Mouse (Mus musculus) liver, embryonic 15.5 days (tissue): ENCODE results near the gene Ap5z1. TPM values are rescaled to one million over a fixed set of nuclear protein-coding genes. Genes with fewer than 3 reads are reported as not detected.

Experiments used
- ATAC-seq: fragments of 200-750 bp; cut with Nextera tagmentation; 2 replicates; pipeline ENCODE4 v1.8.0; 2017; ENCODE audit warnings: moderate number of reproducible peaks, mild to moderate bottlenecking, moderate library complexity; ENCODE audit not compliant: insufficient read depth
- H3K27ac ChIP-seq: fragments of 300-500 bp; sonication (generic); replicated peaks from 2 replicates; pipeline ENCODE4 v1.5.1; 2015; ENCODE audit warnings: mild to moderate bottlenecking, inconsistent platforms
- H3K27me3 ChIP-seq: fragments of 300-500 bp; sonication (generic); 2 replicates; pipeline ENCODE4 v1.6.1; 2015; ENCODE audit warnings: mild to moderate bottlenecking, inconsistent platforms
- H3K36me3 ChIP-seq: fragments of 300-500 bp; sonication (generic); replicated peaks from 2 replicates; pipeline ENCODE4 v1.6.1; 2015; ENCODE audit warnings: moderate library complexity, mild to moderate bottlenecking, inconsistent platforms
- H3K4me1 ChIP-seq: fragments of 300-500 bp; sonication (generic); replicated peaks from 2 replicates; pipeline ENCODE4 v1.6.1; 2015; ENCODE audit warnings: inconsistent platforms
- H3K4me2 ChIP-seq: fragments of 300-500 bp; sonication (generic); 2 replicates; pipeline ENCODE4 v1.6.1; 2015; ENCODE audit warnings: moderate library complexity, mild to moderate bottlenecking, inconsistent platforms
- H3K4me3 ChIP-seq: fragments of 300-500 bp; sonication (generic); replicated peaks from 2 replicates; pipeline ENCODE4 v1.5.1; 2015; ENCODE audit warnings: mild to moderate bottlenecking, inconsistent platforms
- H3K9ac ChIP-seq: fragments of 300-500 bp; sonication (generic); 2 replicates; pipeline ENCODE4 v1.6.1; 2015; ENCODE audit warnings: moderate library complexity, mild to moderate bottlenecking, inconsistent platforms
- H3K9me3 ChIP-seq: fragments of 300-500 bp; sonication (generic); replicated peaks from 2 replicates; pipeline ENCODE4 v1.6.1; 2016; ENCODE audit warnings: inconsistent platforms
- WGBS: fragments of 180-500 bp; shearing (Covaris S2); methylation state at CpG from one replicate; pipeline ENCODE4 v1.1.7; 2015; ENCODE audit warnings: mixed read lengths; ENCODE audit not compliant: insufficient replicate concordance; 5-methylcytosine and 5-hydroxymethylcytosine counted together
- polyA plus RNA-seq: library from polyadenylated mRNA; unstranded; fragments of >200 nt; fragmentation: Nextera tagmentation; extraction: Ambion mirVana; gene quantifications from 2 replicates; pipeline ENCODE4 v1.2.1, GENCODE M21; 2015

Ap5z1 gene
- polyA plus RNA-seq, 1 experiment from 2014 or later = 4.2 TPM

DNA sequence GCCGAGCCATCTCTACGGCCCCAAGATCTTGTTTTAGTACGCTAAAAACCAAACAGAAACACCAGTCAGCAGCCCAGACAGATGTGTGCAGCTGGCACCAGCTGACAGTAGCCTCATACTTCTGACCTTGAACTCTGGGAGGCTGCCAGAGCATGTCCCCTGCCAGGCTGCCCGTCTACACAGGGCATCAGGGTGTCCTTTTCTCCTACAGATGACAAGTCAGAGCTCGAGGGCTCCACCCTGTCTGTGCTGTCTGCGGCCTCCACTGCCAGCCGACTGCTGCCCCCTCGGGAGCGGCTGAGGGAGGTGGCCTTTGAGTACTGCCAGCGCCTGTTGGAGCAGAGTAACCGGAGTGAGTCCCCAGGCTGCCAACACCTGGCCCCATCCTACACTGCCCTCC, 6.1 kb downstream of the Ap5z1 start:
- peaks cover 45% of the 10 kb centered on the region for H3K36me3 ChIP-seq

DNA sequence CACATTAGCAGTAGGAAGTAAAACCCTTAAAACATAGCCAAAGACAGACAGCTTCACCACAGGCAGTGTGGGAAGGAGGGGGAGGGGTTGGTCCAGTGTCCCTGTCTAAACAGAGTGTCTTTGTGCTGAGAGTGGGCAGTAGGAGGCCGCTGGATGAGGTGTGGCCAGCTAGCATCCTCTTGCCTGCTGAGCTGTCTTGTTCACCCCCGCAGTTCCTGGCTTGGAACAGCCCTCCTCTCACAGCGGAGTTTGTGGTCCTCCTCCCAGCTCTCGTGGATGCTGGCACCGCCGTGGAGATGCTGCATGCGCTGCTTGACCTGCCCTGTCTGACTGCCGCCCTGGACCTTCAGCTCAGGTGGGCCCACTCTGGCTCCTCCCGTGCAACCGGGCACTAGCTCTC, 10.0 kb downstream of the Ap5z1 start:
- 81% methylated on average over 10 of the region's 10 CpGs for WGBS
- no peaks in the 10 kb centered on the region for H3K27me3 ChIP-seq
- no peak overlapping the region for H3K4me2 ChIP-seq
- no peak overlapping the region for H3K27ac ChIP-seq
- H3K9me3 ChIP-seq = no peaks in the 10 kb centered on the region
- no peak for ATAC-seq
- no peak overlapping the region for H3K9ac ChIP-seq
- no peaks in the 10 kb centered on the region; the same call in 1 of the 2 replicates for H3K4me1 ChIP-seq
- peaks cover 30% of the 10 kb centered on the region for H3K36me3 ChIP-seq
- no peak overlapping the region for H3K4me3 ChIP-seq

More for the DNA sequence above, 6.1 kb downstream of the Ap5z1 start:
- Histone ChIP-seq H3K27ac (no peak overlapping the region), H3K4me2 (no peak overlapping the region), H3K9ac (no peak overlapping the region), H3K27me3 (no peaks in the 10 kb centered on the region), H3K4me3 (no peak overlapping the region), H3K4me1 (peaks cover 7% of the 10 kb centered on the region), H3K9me3 (no peaks in the 10 kb centered on the region)
- ATAC-seq = no peak
- 83% methylated on average over 11 of the region's 11 CpGs for whole genome bisulfite sequencing

DNA sequence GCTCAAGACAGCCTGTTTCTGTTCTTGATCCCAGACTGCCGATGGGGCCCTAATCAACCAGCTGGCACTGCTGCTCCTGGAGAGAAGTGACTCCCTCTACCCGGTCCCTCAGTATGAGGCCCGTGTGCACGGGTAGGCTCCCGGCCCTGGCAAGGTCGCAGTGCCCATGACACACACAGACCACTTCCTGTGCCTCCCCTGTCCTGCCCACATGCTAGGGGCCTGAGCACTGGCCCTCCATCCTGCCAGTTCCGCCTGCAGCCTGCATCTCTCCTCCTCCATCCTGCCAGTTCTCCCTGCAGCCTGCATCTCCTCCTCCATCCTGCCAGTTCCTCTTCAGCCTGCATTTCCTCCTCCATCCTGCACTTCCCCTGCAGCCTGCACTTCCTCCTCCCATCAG, 11.9 kb downstream of the Ap5z1 start:
- Histone ChIP-seq H3K9me3 (no peaks in the 10 kb centered on the region), H3K4me3 (no peak overlapping the region), H3K9ac (no peak overlapping the region), H3K27me3 (no peaks in the 10 kb centered on the region), H3K4me2 (no peak overlapping the region), H3K36me3 (peaks cover 15% of the 10 kb centered on the region), H3K27ac (no peak overlapping the region), H3K4me1 (no peaks in the 10 kb centered on the region; the same call in 1 of the 2 replicates)
- 34% methylated on average over 7 of the region's 7 CpGs for WGBS
- ATAC-seq = no peak

DNA sequence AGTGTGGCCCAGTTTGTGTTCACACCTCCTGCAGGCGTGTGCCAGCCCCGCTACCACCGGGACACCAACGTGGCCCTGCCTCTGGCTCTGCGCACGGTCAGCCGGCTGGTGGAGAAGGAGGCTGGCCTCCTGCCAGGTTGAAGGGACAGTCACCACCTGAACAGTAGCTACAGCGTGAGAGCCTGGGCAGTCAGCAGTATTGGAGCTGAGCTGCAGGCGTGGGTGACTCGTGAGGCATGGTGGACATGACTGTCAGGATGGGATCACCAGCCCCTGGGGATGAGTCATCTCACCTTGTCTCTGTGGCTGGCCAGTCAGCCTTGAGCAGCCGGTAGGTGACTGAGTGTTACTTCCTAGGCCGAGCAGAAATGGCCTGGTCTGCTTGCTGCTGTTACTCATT, 13.6 kb downstream of the Ap5z1 start:
- Histone ChIP-seq H3K9ac (no peak overlapping the region), H3K36me3 (peaks cover 7% of the 10 kb centered on the region), H3K27ac (no peak overlapping the region), H3K9me3 (no peaks in the 10 kb centered on the region), H3K4me2 (no peak overlapping the region), H3K27me3 (no peaks in the 10 kb centered on the region), H3K4me3 (no peak overlapping the region), H3K4me1 (no peaks in the 10 kb centered on the region; the same call in 1 of the 2 replicates)
- ATAC-seq = no peak
- 74% methylated on average over 12 of the region's 12 CpGs for WGBS

DNA sequence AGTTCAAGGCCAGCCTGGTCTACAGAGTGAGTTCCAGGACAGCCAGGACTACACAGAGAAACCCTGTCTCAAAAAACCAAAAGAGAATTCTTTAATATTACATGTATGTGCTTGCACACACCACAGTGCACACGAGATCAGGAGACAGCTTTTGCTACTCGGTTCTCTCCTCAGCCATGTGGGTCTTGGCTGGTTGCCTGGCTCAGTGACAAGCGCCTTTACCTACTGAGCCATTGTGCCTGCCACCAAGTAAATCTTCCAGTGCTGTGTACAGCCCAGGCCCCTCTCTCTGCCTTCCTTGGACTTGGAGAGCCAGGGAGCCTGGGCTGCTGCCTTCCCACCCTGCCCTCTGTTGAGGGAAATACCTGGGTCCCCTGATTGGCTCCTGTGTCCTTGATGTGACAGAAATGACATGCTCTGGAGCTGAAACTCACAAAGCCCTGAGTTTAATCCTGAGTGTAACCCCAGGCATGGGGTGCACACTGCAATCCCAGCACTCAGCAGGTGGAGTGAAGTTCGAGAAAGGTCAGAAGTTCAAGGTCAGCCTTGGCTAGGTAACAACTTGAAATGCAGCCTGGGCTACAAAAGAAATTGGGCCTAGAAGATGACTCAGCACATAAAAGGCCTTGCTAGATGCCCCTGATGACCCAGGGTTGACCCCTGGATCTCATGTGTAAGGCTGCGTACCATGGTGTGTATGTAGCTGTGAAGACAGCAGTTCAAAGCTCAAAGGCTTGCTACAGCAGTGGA, 14.3 kb downstream of the Ap5z1 start:
- no peak overlapping the region for H3K9ac ChIP-seq
- H3K4me3 ChIP-seq = no peak overlapping the region
- WGBS = 74% methylated on average over 5 of the region's 5 CpGs
- H3K27me3 ChIP-seq = no peaks in the 10 kb centered on the region
- H3K4me2 ChIP-seq = no peak overlapping the region
- H3K27ac ChIP-seq = no peak overlapping the region
- ATAC-seq = no peak
- no peaks in the 10 kb centered on the region; the same call in 1 of the 2 replicates for H3K4me1 ChIP-seq
- 0 out of 2 replicates have a peak, but pooled peaks cover 3% of the 10 kb centered on the region for H3K36me3 ChIP-seq
- no peaks in the 10 kb centered on the region for H3K9me3 ChIP-seq

DNA sequence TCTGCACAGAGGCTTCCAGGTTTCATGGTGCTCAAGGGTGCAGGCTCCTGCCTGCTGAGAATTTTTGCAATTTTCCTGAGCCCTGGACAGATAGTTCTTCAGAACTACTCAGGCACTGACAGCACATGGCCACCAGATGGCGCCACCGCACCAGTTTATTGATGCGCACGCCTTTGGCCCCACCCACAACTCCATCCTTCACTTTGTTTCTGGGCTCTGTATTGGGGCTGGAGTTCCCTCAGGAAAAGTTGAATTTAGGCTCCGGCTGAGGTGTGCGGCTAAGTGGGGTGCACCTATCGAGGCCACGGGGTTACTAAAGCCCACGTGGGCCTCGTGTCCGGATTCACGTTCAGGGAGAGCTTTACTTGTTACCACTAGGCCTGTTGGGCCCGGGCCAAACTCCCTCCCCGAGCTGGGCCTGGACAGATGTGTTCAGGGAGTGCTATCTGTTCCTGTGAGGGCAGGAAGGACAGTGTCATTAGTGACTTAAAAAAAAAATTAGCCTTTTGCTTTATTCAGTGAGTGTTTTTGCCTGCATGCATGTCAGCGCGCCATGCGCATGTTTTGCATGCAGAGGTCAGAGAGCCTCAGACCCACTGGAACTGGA, 15.2 kb downstream of the Ap5z1 start:
- ATAC-seq = peak; percentile 31
- Histone ChIP-seq H3K4me1 (no peaks in the 10 kb centered on the region; the same call in 1 of the 2 replicates), H3K9me3 (no peaks in the 10 kb centered on the region), H3K36me3 (0 out of 2 replicates have a peak, but pooled peaks cover 3% of the 10 kb centered on the region), H3K4me2 (peak overlapping the region; percentile 17; the same call in 1 of the 2 replicates), H3K4me3 (no peak overlapping the region), H3K9ac (no peak overlapping the region), H3K27ac (no peak overlapping the region), H3K27me3 (no peaks in the 10 kb centered on the region)
- WGBS = 35% methylated on average over 17 of the region's 17 CpGs

DNA sequence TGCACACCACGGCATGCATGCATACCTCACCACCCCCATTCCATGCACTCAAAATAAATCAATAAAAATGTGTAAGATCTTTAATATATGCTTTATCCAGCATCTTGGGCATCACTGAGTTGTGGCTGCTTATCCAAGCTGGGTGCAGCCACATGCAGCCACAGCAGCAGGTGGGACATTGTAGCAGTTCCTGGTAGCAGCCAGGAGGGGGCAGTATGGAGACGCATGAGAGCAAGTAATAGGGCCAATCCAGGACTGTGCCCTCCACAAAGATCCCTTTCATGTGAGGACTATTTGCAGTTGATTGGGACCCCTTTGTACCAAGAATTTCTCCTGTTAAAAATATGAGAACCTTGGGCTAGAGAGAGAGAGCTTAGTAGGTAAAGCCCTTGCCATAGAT, 18.8 kb downstream of the Ap5z1 start:
- H3K36me3 ChIP-seq = 0 out of 2 replicates have a peak, but pooled peaks cover 3% of the 10 kb centered on the region
- no peaks in the 10 kb centered on the region for H3K27me3 ChIP-seq
- H3K27ac ChIP-seq = no peak overlapping the region
- no peak for ATAC-seq
- H3K9ac ChIP-seq = no peak overlapping the region
- no peaks in the 10 kb centered on the region for H3K9me3 ChIP-seq
- WGBS = 48% methylated on average over 2 of the region's 2 CpGs
- no peaks in the 10 kb centered on the region; the same call in 1 of the 2 replicates for H3K4me1 ChIP-seq
- no peak overlapping the region for H3K4me3 ChIP-seq
- no peak overlapping the region for H3K4me2 ChIP-seq

DNA sequence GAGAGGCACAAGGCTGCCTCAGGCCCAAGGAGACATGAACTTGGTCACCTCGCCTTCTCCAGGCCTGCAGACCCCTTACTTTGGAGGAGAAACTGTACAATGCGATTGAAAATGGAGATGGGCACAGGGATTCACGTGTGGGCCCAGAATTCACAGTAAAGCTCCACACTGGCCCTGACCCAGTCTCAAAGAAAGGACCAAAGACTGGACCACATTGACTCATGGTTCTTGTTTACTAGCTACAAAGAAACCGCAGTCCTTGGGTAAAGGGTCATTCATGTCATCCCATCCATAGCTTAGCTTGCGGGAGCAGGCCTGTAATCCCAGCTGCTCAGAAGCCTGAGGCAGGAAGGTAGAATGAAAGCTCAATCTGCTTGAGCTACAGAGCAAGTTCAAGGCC, 19.8 kb downstream of the Ap5z1 start:
- Histone ChIP-seq H3K9ac (no peak overlapping the region), H3K4me2 (no peak overlapping the region), H3K36me3 (no peaks in the 10 kb centered on the region), H3K4me3 (no peak overlapping the region), H3K27ac (no peak overlapping the region), H3K27me3 (no peaks in the 10 kb centered on the region; the same call in 1 of the 2 replicates), H3K9me3 (no peaks in the 10 kb centered on the region), H3K4me1 (no peaks in the 10 kb centered on the region; the same call in 1 of the 2 replicates)
- ATAC-seq = no peak
- 79% methylated on average over 5 of the region's 5 CpGs for WGBS

DNA sequence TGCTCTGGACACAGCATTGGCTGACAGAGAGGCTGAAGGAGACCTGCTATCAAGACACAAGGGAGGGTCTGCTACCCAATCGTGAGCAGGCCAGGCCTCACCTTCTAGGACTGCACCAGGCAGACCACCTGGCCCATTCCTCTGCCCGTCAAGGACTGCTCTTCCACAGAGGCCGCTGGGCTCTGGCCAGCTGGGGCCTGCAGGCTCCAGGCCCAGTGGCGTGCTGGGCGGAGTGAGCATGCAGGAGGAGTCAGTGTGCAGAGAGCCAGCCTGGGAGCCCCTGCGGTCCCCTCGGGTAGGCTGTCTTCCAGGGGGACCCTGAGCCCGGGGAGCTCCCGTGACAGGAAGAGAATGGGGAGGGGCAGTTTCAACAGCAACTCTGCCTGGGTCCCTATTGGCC, 22.9 kb downstream of the Ap5z1 start:
- no peaks in the 10 kb centered on the region for H3K9me3 ChIP-seq
- no peak for ATAC-seq
- WGBS = 60% methylated on average over 9 of the region's 9 CpGs

DNA sequence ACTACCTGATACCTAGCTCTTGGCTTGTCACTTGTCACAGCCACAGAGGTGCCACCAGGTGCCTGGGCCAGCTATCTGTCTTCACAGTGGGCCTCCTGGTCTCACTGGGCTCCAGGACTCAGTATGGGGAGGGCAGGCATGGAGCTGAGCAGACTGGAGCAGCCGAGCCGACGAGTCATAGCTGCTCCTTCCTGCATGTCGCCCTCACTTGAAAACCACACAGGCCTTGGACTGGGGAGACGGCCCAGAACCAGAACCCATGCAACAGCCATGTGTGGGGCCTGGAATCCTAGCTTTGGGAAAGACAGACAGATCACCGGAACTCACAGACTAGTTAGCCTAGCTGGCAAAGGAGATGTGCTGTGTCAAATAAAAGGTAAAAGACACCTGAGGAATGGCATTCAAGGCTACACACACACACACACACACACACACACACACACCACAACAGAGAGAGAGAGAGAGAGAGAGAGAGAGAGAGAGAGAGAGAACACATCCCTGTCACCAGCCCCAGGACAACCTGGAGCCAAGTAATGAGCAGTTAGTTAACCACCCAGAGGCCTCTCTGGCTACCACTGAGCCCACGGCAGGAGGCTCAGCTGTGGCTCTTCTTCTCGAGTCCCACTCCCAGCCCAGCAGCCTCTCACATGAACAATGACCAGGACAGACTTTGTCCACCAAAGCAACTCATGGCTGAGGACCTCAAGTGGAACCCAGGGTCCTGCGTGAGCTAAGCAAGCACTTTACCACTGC, 26.4 kb downstream of the Ap5z1 start:
- WGBS = 47% methylated on average over 9 of the region's 9 CpGs
- ATAC-seq = no peak

More for the DNA sequence above, 22.9 kb downstream of the Ap5z1 start:
- no peak overlapping the region for H3K4me3 ChIP-seq
- H3K27ac ChIP-seq = no peak overlapping the region
- H3K4me1 ChIP-seq = no peaks in the 10 kb centered on the region
- H3K9ac ChIP-seq = no peak overlapping the region
- H3K36me3 ChIP-seq = no peaks in the 10 kb centered on the region
- H3K4me2 ChIP-seq = no peak overlapping the region
- no peaks in the 10 kb centered on the region; the same call in 1 of the 2 replicates for H3K27me3 ChIP-seq

DNA sequence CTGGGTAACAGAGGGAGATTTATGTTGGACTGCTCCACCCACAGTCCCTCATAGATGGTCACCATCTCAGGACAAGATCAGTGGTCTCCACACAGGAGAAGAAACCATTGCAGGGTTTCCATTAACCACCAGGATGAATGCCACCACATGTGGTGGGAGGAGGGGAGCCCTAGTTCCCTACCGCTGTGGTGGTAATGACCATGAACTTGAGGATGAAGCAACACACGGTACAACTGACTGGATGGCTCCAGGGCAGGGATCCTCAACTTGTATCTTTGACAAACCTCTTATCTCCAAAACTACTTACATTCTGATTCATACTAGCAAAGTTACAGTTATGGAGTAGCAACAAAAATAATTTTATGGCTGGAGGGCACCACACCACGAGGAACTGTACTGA, 29.6 kb downstream of the Ap5z1 start:
- no peaks in the 10 kb centered on the region for H3K9me3 ChIP-seq
- H3K4me3 ChIP-seq = no peak overlapping the region
- no peaks in the 10 kb centered on the region for H3K4me1 ChIP-seq
- H3K4me2 ChIP-seq = no peak overlapping the region
- no peak for ATAC-seq
- 55% methylated on average over 3 of the region's 3 CpGs for WGBS
- no peak overlapping the region for H3K9ac ChIP-seq
- no peaks in the 10 kb centered on the region; the same call in none of the 2 replicates for H3K27me3 ChIP-seq
- H3K36me3 ChIP-seq = no peaks in the 10 kb centered on the region
- no peak overlapping the region for H3K27ac ChIP-seq

More for the DNA sequence above, 26.4 kb downstream of the Ap5z1 start:
- no peaks in the 10 kb centered on the region for H3K4me1 ChIP-seq
- no peak overlapping the region for H3K9ac ChIP-seq
- H3K27ac ChIP-seq = no peak overlapping the region
- no peaks in the 10 kb centered on the region for H3K9me3 ChIP-seq
- H3K4me3 ChIP-seq = no peak overlapping the region
- H3K36me3 ChIP-seq = no peaks in the 10 kb centered on the region
- no peaks in the 10 kb centered on the region; the same call in none of the 2 replicates for H3K27me3 ChIP-seq
- no peak overlapping the region for H3K4me2 ChIP-seq
